Mouse (Mus musculus): ENCODE measurements at regions not wholly inside any gene's neighbourhood (a gene's known extent, or its start where the extent isn't known, plus 50 kb on each side); places are given as distances from the start of the nearest gene placed in this dataset.

DNA sequence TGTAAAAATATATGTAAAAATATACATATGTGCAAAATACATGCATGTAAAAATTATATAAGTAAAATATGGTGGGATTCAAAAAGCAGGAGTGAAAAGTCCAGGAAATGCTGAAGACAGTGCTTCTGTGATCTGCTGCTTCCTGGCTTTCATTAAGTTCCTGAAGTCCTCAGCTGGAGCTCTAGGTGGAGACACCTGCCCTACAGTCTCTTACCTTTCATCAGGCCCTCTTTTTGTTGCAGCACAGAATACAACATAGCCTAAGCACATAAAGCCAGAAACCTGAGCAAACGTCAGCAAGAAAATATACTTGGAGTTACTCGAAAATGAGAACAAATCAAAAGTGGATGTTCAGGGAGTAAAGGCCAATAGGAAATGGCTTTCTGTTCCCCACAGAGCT, 120.6 kb downstream of the Cldn1 start:
- no peak overlapping the region for H3K9ac ChIP-seq (ENCODE audit: low read length)

GRCm38 (mm10) chr16:26248939-26249338, 122.7 kb downstream of the Cldn1 start:
- Histone ChIP-seq H3K27me3 (replicated peaks; ENCODE audit: control insufficient read depth, insufficient read depth, low read length) (no peaks in the 10 kb centered on the region), H3K27ac (ENCODE audit: low read depth) (no peak overlapping the region), H3K9ac (ENCODE audit: low read length) (no peak overlapping the region), H3K9me3 (ENCODE audit: control insufficient read depth, low read length) (no peaks in the 10 kb centered on the region), H3K4me3 (ENCODE audit: low read depth, low read length) (no peak overlapping the region), H3K36me3 (ENCODE audit: control insufficient read depth, insufficient read depth, low read length) (no peaks in the 10 kb centered on the region), H3K4me2 (ENCODE audit: low read length) (no peak overlapping the region), H3K4me1 (replicated peaks; ENCODE audit: control insufficient read depth, insufficient read depth, low read length) (no peaks in the 10 kb centered on the region)
- DNase-seq (ENCODE audit: low spot score) (no peak), ATAC-seq (replicated peaks; ENCODE audit: low FRiP score, low TSS enrichment, low read depth) (no peak)

More for the DNA sequence above, 120.6 kb downstream of the Cldn1 start:
- Histone ChIP-seq H3K9me3 (ENCODE audit: control insufficient read depth, low read length) (no peaks in the 10 kb centered on the region), H3K27ac (ENCODE audit: low read depth) (no peak overlapping the region), H3K4me1 (replicated peaks; ENCODE audit: control insufficient read depth, insufficient read depth, low read length) (no peaks in the 10 kb centered on the region), H3K4me2 (ENCODE audit: low read length) (no peak overlapping the region), H3K4me3 (ENCODE audit: low read depth, low read length) (no peak overlapping the region), H3K27me3 (replicated peaks; ENCODE audit: control insufficient read depth, insufficient read depth, low read length) (no peaks in the 10 kb centered on the region), H3K36me3 (ENCODE audit: control insufficient read depth, insufficient read depth, low read length) (no peaks in the 10 kb centered on the region)
- no peak for ATAC-seq (replicated peaks; ENCODE audit: low FRiP score, low TSS enrichment, low read depth)
- 83% methylated on average over 2 of the region's 2 CpGs for WGBS
- DNase-seq (ENCODE audit: low spot score): no peak

DNA sequence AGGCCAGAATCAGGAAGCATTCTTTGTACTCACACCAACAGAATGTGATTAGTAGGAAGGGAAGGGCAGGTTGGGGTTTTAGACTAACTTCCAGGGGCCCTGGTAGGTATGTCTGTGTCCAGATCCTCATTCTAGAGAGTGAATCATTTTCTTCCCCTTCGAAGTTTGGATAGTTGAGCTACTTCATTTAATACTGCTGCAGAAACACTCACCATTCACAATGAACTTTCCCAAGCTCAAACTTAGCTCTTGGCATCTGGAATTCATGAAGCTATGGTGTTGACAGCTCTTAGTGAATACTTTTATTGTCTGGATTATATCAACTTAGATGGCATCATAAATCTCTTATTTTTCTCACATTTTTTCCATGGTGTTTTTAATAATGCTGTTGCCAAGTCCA, 123.7 kb downstream of the Cldn1 start:
- Histone ChIP-seq H3K27me3 (replicated peaks; ENCODE audit: control insufficient read depth, insufficient read depth, low read length) (no peaks in the 10 kb centered on the region), H3K4me2 (ENCODE audit: low read length) (no peak overlapping the region), H3K9ac (ENCODE audit: low read length) (no peak overlapping the region), H3K9me3 (ENCODE audit: control insufficient read depth, low read length) (no peaks in the 10 kb centered on the region), H3K4me3 (ENCODE audit: low read depth, low read length) (no peak overlapping the region), H3K4me1 (replicated peaks; ENCODE audit: control insufficient read depth, insufficient read depth, low read length) (no peaks in the 10 kb centered on the region), H3K27ac (ENCODE audit: low read depth) (no peak overlapping the region), H3K36me3 (ENCODE audit: control insufficient read depth, insufficient read depth, low read length) (no peaks in the 10 kb centered on the region)
- no peak for ATAC-seq (replicated peaks; ENCODE audit: low FRiP score, low TSS enrichment, low read depth)
- no peak for DNase-seq (ENCODE audit: low spot score)
- 51% methylated on average over 1 of the region's 1 CpGs for WGBS

DNA sequence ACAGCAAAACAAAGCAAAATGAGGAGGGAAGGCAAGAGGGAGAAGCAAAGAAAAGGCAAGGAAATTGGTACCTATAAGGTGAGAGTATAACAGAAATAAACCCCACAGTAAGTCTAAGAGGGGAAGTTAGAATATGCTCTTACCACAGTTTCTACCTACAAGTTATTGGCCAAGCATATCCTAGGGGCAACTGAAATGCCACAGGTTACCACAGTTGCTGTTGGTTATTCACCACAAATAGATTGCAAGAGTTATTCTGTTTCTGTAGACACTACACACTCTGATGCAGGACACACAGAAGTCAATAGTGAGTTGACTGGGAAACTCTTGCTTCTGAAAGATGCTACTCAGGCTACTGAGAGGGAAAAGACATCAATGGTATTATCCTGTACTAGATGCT, 129.7 kb upstream of the P3h2 start:
- H3K27ac ChIP-seq (ENCODE audit: low read depth): no peak overlapping the region
- H3K4me1 ChIP-seq (replicated peaks; ENCODE audit: control insufficient read depth, insufficient read depth, low read length): no peaks in the 10 kb centered on the region
- ATAC-seq (replicated peaks; ENCODE audit: low FRiP score, low TSS enrichment, low read depth) (no peak), DNase-seq (ENCODE audit: low spot score) (no peak)
- no peak overlapping the region for H3K4me2 ChIP-seq (ENCODE audit: low read length)
- no peak overlapping the region for H3K9ac ChIP-seq (ENCODE audit: low read length)
- no peak overlapping the region for H3K4me3 ChIP-seq (ENCODE audit: low read depth, low read length)
- H3K27me3 ChIP-seq (replicated peaks; ENCODE audit: control insufficient read depth, insufficient read depth, low read length): no peaks in the 10 kb centered on the region
- H3K9me3 ChIP-seq (ENCODE audit: control insufficient read depth, low read length): no peaks in the 10 kb centered on the region
- H3K36me3 ChIP-seq (ENCODE audit: control insufficient read depth, insufficient read depth, low read length): no peaks in the 10 kb centered on the region

DNA sequence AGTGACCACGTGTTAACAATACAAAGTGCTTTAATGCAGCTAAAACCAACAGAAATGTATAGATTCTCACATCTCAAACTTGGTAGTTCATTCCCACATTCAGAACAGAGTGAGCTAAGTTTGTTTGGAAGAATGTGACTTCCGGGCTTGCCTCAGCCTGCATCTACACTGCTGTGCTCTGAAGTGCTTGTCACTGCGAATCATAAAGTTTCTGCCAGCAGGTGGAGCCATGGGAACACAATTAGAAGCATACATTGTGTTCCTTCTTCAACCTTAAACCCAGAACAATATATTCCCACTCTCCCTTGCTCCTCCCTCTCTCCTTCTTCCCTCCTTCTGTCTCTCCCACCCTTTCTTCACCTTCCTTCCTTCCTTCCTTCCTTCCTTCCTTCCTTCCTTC, 128.5 kb upstream of the P3h2 start:
- Histone ChIP-seq H3K27ac (ENCODE audit: low read depth) (no peak overlapping the region), H3K4me2 (ENCODE audit: low read length) (no peak overlapping the region), H3K4me1 (replicated peaks; ENCODE audit: control insufficient read depth, insufficient read depth, low read length) (no peaks in the 10 kb centered on the region), H3K27me3 (replicated peaks; ENCODE audit: control insufficient read depth, insufficient read depth, low read length) (no peaks in the 10 kb centered on the region), H3K36me3 (ENCODE audit: control insufficient read depth, insufficient read depth, low read length) (no peaks in the 10 kb centered on the region), H3K9me3 (ENCODE audit: control insufficient read depth, low read length) (no peaks in the 10 kb centered on the region), H3K4me3 (ENCODE audit: low read depth, low read length) (no peak overlapping the region), H3K9ac (ENCODE audit: low read length) (no peak overlapping the region)
- ATAC-seq (replicated peaks; ENCODE audit: low FRiP score, low TSS enrichment, low read depth) (peak; percentile 83), DNase-seq (ENCODE audit: low spot score) (peak; percentile 90)
- 7% methylated on average over 3 of the region's 3 CpGs for WGBS

DNA sequence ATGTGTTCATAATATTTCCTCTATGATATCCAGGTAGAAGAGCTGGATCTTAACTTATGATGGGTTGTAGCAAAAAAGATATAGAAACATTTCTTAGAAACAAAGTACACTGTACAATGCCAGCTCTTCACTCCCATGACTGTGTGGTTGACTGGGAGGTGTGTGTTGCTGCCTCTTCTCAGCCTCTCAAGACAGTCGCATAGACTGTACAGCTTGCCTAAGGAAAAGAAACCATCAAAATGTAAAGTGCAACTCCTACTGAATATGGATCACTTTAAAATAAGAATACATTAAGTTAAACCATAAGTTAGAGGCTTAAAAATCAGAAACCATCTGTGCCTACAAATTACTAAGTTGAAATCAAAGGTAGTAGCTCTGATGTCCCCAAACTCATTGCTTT, 125.5 kb upstream of the P3h2 start:
- H3K27me3 ChIP-seq (replicated peaks; ENCODE audit: control insufficient read depth, insufficient read depth, low read length): no peaks in the 10 kb centered on the region
- no peak overlapping the region for H3K27ac ChIP-seq (ENCODE audit: low read depth)
- no peaks in the 10 kb centered on the region for H3K4me1 ChIP-seq (replicated peaks; ENCODE audit: control insufficient read depth, insufficient read depth, low read length)
- WGBS: 91% methylated on average over 1 of the region's 1 CpGs
- no peaks in the 10 kb centered on the region for H3K9me3 ChIP-seq (ENCODE audit: control insufficient read depth, low read length)
- H3K4me3 ChIP-seq (ENCODE audit: low read depth, low read length): no peak overlapping the region
- DNase-seq (ENCODE audit: low spot score): no peak
- no peak overlapping the region for H3K9ac ChIP-seq (ENCODE audit: low read length)
- H3K4me2 ChIP-seq (ENCODE audit: low read length): no peak overlapping the region
- ATAC-seq (replicated peaks; ENCODE audit: low FRiP score, low TSS enrichment, low read depth): no peak
- no peaks in the 10 kb centered on the region for H3K36me3 ChIP-seq (ENCODE audit: control insufficient read depth, insufficient read depth, low read length)

DNA sequence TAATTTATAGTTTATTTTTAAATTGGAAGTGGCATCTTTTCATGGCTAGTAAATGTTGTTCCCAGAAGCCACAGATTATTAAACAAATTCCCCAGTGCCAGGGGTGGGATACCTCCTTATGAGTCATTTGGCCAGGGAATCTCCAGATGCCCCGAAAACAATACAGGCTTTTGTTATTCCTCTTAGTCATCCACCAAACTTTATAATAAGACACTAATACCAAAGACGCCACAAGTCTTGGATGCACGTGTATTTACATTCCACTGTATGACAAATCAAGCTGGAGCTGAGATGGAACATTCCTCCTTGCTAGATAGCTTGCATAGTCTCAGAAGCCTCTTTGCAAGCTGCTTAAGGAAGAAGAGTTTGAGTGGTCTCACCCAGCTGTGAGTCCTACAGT, 105.8 kb upstream of the P3h2 start:
- no peaks in the 10 kb centered on the region for H3K36me3 ChIP-seq (ENCODE audit: control insufficient read depth, insufficient read depth, low read length)
- 43% methylated on average over 3 of the region's 3 CpGs for WGBS

DNA sequence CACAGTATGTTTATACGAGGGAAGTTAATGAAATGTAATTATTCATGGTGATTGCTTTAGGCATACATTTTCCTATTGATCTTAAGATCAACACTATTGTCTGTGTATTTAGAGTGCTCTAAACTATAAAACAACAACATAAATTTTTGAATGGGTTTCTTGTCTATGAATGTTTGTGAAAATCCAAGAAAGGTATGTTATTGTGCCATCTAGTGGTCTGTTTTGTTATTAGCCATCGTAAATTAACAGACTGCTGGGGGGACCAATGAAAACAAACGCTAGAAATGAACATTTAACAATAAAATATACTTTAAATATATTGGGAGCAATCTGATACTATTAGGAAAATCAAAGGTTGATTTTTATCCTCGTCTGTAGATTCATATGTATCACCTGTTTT, 93.5 kb upstream of the P3h2 start:
- H3K9ac ChIP-seq (ENCODE audit: low read length): no peak overlapping the region
- peaks cover 4% of the 10 kb centered on the region; the same call in 1 of the 2 replicates for H3K4me1 ChIP-seq (replicated peaks; ENCODE audit: control insufficient read depth, insufficient read depth, low read length)
- H3K4me2 ChIP-seq (ENCODE audit: low read length): no peak overlapping the region
- H3K36me3 ChIP-seq (ENCODE audit: control insufficient read depth, insufficient read depth, low read length): no peaks in the 10 kb centered on the region
- 12% methylated on average over 4 of the region's 4 CpGs for WGBS
- ATAC-seq (replicated peaks; ENCODE audit: low FRiP score, low TSS enrichment, low read depth) (no peak), DNase-seq (ENCODE audit: low spot score) (no peak)
- no peaks in the 10 kb centered on the region for H3K27me3 ChIP-seq (replicated peaks; ENCODE audit: control insufficient read depth, insufficient read depth, low read length)
- H3K27ac ChIP-seq (ENCODE audit: low read depth): no peak overlapping the region
- H3K4me3 ChIP-seq (ENCODE audit: low read depth, low read length): no peak overlapping the region
- H3K9me3 ChIP-seq (ENCODE audit: control insufficient read depth, low read length): no peaks in the 10 kb centered on the region

More for the DNA sequence above, 105.8 kb upstream of the P3h2 start:
- H3K27ac ChIP-seq (ENCODE audit: low read depth): no peak overlapping the region
- H3K9me3 ChIP-seq (ENCODE audit: control insufficient read depth, low read length): 0 out of 2 replicates have a peak, but pooled peaks cover 8% of the 10 kb centered on the region
- no peak overlapping the region for H3K4me2 ChIP-seq (ENCODE audit: low read length)
- no peaks in the 10 kb centered on the region for H3K4me1 ChIP-seq (replicated peaks; ENCODE audit: control insufficient read depth, insufficient read depth, low read length)
- no peak overlapping the region for H3K9ac ChIP-seq (ENCODE audit: low read length)
- ATAC-seq (replicated peaks; ENCODE audit: low FRiP score, low TSS enrichment, low read depth) (no peak), DNase-seq (ENCODE audit: low spot score) (no peak)
- H3K4me3 ChIP-seq (ENCODE audit: low read depth, low read length): no peak overlapping the region
- no peaks in the 10 kb centered on the region for H3K27me3 ChIP-seq (replicated peaks; ENCODE audit: control insufficient read depth, insufficient read depth, low read length)

- no peaks in the 10 kb centered on the region for H3K27me3 ChIP-seq (replicated peaks; ENCODE audit: control insufficient read depth, insufficient read depth, low read length)
- no peak overlapping the region for H3K4me2 ChIP-seq (ENCODE audit: low read length)
- no peak overlapping the region for H3K9ac ChIP-seq (ENCODE audit: low read length)
- DNase-seq (ENCODE audit: low spot score) (no peak), ATAC-seq (replicated peaks; ENCODE audit: low FRiP score, low TSS enrichment, low read depth) (no peak)
- H3K27ac ChIP-seq (ENCODE audit: low read depth): 0 out of 2 replicates have a peak overlapping the region, but pooled peaks have one; percentile 17
- no peaks in the 10 kb centered on the region for H3K36me3 ChIP-seq (ENCODE audit: control insufficient read depth, insufficient read depth, low read length)
- H3K4me1 ChIP-seq (replicated peaks; ENCODE audit: control insufficient read depth, insufficient read depth, low read length): peaks cover 4% of the 10 kb centered on the region; the same call in 1 of the 2 replicates
- H3K9me3 ChIP-seq (ENCODE audit: control insufficient read depth, low read length): no peaks in the 10 kb centered on the region
- H3K4me3 ChIP-seq (ENCODE audit: low read depth, low read length): no peak overlapping the region
Observed at GRCm38 (mm10) chr16:26196345-26196744, 90.8 kb upstream of the P3h2 start.

All from intestine, embryonic 14.5 days (tissue).